Mouse (Mus musculus) lung, postnatal 36 days (tissue): ENCODE results near the gene Gm9821.

Source experiments
- DNase-seq: peaks from one replicate; pipeline ENCODE4 v3.0.0; 2022; ENCODE audit warnings: mixed read lengths

The Gm9821 gene

GRCm38 (mm10) chr2:91945483-91945882 lies at the start of gene Gm9821:
Gm9821 (plus strand) TSS chr2:91945703.
- DNase-seq = no peak

- DNase-seq = peak; percentile 3
Measured at GRCm38 (mm10) chr2:91897968-91898367, 47.5 kb upstream of the Gm9821 start.

- no peak for DNase-seq
Measured at GRCm38 (mm10) chr2:91899141-91899540, 46.4 kb upstream of the Gm9821 start.

- DNase-seq = no peak
Measured at GRCm38 (mm10) chr2:91900431-91900830, 45.1 kb upstream of the Gm9821 start.

- DNase-seq = no peak
Measured at GRCm38 (mm10) chr2:91902336-91902735, 43.2 kb upstream of the Gm9821 start.

DNA sequence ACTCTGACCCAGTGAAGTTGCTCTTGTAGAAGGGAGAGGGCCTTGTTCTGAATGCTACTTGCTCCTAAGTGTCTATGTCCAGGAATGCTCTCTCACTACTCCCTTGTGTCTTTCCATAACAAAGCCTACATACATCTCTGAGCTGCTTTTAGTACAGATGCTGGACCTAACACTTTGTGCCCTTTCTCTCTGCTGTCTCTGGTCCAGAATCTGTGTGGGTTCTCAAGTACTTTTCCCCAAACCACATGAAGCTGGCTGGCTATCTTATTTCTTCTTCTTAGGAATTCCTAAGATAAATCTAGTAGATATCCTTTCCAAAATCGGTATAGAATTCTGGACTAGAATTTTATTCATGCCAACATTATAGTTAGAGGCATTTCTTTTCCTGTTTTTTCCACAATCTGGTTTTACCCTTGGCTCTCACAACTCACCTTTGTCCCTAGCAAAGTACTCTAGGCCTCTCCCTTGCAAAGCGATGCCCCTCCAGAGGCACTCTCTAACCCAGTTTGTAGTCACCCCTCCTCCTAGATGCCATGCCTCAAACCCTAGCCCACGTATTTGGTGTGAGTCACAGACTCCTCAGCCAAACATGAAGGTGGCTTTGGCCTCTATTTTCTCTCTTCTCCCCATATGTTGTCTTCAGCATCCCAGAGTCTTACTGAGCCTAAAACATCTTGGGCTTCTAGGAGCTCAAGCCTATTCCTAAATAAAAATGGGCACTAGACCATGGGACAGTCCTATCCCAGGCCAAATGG lies 42.2 kb upstream of the Gm9821 start:
- no peak for DNase-seq

DNA sequence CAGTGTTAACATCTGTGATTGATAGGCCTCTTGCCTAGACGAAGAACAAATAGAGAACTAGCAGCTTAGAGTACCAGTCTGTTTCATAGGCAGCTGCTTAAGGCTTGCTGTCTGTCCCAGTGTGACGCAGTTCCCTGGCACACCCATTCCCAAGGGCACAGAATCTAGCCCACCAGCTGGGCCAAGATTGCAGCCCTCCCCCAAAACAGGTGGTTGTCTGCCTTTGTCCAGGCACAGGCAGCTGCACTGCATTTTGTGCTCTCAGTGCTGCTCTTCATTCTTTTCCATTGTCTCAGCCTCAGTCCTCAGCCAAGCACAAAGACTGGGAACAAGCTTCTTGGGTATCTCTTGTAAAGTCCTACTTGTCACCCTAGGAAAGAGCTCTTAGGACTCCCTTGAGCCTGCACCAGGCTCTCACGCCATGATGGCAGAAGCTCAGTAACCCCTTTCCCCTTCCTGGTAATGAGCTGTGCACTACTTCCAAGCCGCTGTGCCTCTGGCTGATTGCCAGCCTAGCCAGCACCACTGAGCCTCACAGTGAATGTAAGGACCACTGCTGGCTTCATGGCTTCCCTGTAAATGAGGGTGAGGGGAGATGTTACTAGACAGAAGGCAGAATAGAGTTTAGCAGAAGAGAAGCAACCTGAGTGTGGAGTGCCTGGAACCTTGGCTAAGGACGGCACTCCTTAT lies 40.7 kb upstream of the Gm9821 start:
- no peak for DNase-seq

DNA sequence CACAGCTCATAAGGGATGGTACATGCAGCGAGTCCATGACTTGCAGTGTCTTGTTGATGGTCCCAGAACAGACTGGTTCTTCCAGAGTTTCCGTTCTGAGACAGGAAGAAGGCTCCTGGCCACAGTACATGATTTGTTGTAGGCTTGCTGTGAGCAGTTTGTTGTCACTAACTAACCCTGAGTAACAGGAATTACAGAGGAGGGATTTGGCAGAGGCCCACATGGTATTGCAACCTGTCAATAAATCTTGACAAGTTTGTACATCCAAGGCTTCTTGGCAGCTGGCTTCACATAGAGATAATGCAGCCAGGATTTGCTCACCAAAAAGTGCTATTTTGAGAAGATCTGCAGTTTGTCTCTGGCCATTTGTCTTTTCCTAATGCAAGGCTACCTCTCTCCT lies 39.4 kb upstream of the Gm9821 start:
- no peak for DNase-seq

GRCm38 (mm10) chr2:91912616-91913015 lies 32.9 kb upstream of the Gm9821 start:
- DNase-seq = no peak

GRCm38 (mm10) chr2:91913328-91914110 lies 32.0 kb upstream of the Gm9821 start:
- peak; percentile 51 for DNase-seq

- no peak for DNase-seq
Measured at GRCm38 (mm10) chr2:91916346-91916977, 29.0 kb upstream of the Gm9821 start.

DNA sequence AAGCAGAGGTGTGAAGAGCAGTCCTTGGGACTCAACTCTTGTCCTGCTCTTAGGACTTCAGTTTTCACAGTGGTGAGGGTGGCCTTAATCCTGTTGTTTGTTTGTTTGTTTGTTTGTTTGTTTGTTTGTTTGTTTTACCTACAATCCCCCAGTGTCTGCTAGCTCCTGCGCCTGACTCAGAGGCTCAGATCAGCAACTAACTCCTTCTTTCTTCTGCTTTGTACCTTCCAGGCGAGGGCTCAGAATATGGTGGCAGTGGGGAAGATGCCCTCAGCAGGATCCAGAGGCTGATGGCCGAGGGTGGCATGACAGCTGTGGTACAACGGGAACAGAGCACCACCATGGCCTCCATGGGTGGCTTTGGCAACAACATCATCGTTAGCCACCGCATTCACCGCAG lies 28.4 kb upstream of the Gm9821 start:
- no peak for DNase-seq

DNA sequence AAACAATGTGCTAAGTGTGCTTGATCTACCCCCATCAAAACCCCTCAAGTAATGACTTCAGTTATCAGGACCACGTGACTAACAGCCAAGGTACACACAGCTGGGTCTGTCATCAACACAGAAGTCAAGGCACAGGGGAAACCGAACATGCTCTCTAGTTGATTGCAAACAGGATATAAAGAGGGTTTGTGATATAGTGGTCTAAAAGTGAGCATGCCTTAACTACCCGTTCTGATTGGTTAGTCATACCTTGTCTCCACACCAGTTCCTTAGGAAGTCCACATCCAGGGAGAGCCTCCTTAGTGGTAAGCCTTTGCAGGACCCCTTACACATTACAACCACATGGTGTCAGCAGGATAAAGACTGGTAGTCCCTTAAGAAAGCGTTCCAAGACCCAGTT lies 25.4 kb upstream of the Gm9821 start:
- no peak for DNase-seq

- peak; percentile 80 for DNase-seq
Measured at GRCm38 (mm10) chr2:91921181-91921789, 24.2 kb upstream of the Gm9821 start.

- DNase-seq = peak; percentile 55
Measured at GRCm38 (mm10) chr2:91921790-91922570, 23.5 kb upstream of the Gm9821 start.

DNA sequence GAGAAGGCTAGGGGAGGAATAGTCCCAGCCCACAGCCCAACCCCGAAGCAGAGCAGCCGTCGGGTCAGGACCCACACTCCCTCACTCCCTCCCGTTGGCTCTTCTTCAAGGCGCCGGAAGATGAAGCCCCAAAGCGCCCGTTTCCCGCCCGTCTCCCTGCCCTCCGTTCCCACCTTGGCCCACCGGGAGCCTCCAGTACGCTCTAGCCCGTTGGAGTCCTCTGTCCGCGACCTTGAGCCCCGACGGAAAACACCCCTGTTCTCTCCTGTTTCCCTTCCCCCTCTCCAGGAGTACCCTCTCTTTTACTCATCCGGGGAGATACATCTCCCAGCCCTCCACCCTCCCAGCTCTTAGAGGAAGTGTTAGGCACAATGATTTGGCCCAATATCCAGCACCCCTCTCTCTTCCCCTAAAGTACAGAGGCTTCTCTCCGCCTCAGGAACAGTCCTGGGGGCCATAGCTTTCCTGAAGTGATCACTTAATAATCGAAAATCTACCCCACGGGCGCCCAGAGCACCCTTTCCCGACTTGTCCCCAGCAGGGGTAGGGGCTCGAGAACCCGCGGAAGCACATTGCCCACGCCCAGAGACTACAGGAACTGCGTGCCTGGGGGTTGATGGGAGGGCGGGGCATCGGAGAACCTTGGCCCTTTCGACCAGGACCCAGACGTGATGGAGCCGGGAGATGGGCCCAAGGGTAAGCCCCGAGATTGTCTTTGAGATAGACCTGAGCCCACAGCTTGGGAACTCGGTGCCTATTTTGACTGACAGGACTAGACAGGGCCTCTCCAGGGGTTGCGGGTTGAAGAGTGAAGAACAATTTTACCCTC lies 22.7 kb upstream of the Gm9821 start:
- DNase-seq = no peak

DNA sequence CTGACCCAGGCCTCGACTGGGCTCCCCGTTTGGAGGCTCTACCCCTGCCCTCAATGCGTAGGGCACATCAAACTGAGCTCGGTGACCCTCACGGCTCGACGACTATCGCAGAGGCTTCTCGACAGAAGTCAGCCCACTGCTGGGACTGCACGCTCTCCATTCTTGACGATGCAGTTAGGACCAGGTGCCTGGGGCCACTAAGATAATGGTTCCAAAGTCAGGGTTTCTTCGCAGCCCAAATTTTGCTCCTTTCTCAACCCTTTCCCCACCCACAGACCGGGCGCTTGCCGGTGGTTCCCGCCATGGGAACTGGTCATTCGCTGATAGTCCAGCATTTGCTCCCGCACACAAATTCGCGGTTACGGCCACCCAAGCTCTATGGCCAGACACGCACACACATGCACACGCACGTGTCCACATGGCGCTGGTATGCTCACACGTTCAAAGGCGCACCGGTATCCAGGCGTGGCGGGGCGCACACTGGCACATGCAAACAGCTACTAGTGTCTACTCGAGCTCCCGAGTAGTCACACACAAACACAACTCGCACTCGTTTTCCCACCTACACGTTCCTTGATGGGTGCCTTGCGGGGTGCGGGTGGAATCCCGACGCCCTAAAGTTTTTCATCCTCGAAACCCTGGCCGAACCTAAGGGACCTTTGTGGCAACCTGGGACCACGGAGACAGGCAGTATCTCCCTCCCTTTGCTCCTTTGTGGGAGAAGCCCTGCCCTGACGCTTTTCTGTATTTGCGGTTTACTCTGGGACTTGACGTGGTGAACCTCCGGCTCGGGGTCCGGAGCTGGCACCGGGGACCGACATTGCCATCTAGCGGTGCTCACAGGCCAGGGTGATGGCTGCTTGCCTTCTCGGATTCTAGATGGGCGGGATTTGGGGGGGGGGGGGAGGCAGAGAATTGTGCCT lies 21.8 kb upstream of the Gm9821 start:
- DNase-seq = peak; percentile 80

GRCm38 (mm10) chr2:91924726-91925125 lies 20.8 kb upstream of the Gm9821 start:
- no peak for DNase-seq

DNA sequence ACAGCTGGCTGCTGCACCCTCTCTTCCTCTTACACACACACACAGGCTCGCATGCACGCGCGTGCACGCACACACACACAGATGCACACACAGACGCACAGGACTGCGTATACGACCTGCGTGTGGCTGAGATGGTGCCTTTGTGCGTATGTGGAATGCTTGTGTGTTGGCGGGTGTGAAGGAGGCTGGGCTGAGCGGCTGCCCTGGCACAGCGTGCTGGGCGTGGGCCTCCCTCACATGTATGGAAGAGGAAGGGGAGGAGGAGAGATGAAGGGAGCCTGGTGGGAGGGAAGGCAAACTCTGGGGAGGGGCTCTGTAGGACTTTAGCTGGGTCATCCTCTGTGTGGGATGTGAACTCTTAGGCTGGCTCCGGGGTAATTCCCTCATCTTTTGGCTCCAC lies 20.1 kb upstream of the Gm9821 start:
- no peak for DNase-seq

DNA sequence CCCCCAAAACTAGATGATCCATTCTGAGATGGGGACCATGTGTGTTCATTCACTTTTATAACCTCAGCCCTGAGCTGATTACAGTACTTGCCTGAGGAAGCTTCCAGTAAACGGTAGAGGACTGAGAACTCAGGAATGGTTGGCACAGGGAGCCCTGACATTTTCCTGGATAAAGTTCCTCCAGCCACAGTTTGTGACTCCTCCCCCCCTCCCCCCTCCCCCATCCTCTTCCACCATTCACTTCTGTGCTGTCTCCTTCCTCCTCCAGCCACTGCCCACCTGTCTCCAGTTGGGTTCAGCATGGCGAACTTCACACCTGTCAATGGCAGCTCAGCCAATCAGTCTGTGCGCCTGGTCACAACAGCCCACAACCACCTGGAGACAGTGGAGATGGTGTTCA lies 18.6 kb upstream of the Gm9821 start, which contains the start of gene Chrm4:
Gene Chrm4 (plus strand): TSS at position 301 of the 400 bp plus-strand sequence.
- DNase-seq = no peak
